Comparison of ENCODE assay signal across 25 mouse cellular contexts in the genomic region with DNA sequence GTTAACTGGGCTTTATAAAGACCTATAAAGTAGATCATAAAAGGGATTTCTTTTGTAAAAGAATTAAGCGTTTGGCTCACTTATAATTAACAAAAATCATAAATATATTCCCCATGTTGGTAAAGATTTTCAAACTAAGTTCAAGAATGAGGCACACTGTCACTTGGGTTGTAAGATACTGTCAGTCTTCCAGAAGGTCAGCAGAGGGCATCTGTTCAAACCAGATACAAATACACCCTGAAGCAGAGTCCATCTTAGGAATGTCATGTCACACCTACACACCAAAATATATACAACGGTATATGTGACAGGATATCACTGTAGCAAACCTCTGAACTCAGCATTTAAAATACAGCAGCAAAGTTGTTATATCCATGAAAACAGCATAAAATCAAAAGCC. TPM values are rescaled to one million over a fixed set of nuclear protein-coding genes. Genes with fewer than 3 reads are reported as not detected.
"Had no signal": no experiment of that assay in that cellular context is flagged by ENCODE, and none has a peak within 500 bp of the region (broad histone marks: within the 10 kb centered on the region; RNA-seq: fewer than 3 reads in every experiment).

No protein-coding gene starts in this region.

- DNase-seq: liver, postnatal 0 days; lung, adult 2 months; lung, postnatal 14 days; lung, postnatal 36 days; midbrain, embryonic 14.5 days; right cerebral cortex, postnatal 14 days; thymus, adult 18-20 months; thymus, postnatal 14 days; thymus, postnatal 36 days had no signal

- H3K4me1 ChIP-seq: liver, embryonic 15.5 days; lung, embryonic 15.5 days; midbrain, embryonic 10.5 days; midbrain, embryonic 12.5 days; neural tube, embryonic 13.5 days; stomach, embryonic 15.5 days had no signal

- H3K4me3 ChIP-seq: liver, embryonic 15.5 days; lung, embryonic 15.5 days; midbrain, embryonic 10.5 days; midbrain, embryonic 12.5 days; myocyte; neural tube, embryonic 13.5 days; stomach, embryonic 15.5 days had no signal

- H3K27me3 ChIP-seq: liver, embryonic 15.5 days; lung, embryonic 15.5 days; midbrain, embryonic 12.5 days; neural tube, embryonic 13.5 days; stomach, embryonic 15.5 days had no signal

- H3K9ac ChIP-seq: liver, embryonic 15.5 days; liver, postnatal 0 days; lung, embryonic 15.5 days; midbrain, embryonic 12.5 days; neural tube, embryonic 13.5 days; stomach, embryonic 15.5 days had no signal

- H3K9me3 ChIP-seq: liver, embryonic 15.5 days; lung, embryonic 15.5 days; midbrain, embryonic 10.5 days; midbrain, embryonic 12.5 days; neural tube, embryonic 13.5 days; stomach, embryonic 15.5 days had no signal

- ATAC-seq: liver, postnatal 0 days; lung, postnatal 0 days; midbrain, embryonic 16.5 days had no signal

- H3K4me2 ChIP-seq: liver, embryonic 15.5 days; lung, embryonic 15.5 days; midbrain, embryonic 12.5 days; neural tube, embryonic 13.5 days; stomach, embryonic 15.5 days had no signal

- H3K27ac ChIP-seq: liver, embryonic 15.5 days; lung, embryonic 15.5 days; macrophage; midbrain, embryonic 10.5 days; midbrain, embryonic 12.5 days; neural tube, embryonic 13.5 days; stomach, embryonic 15.5 days had no signal

RNA-seq across cellular contexts. Expression of gene Gm10959, which starts 31.0 kb away (rescaled TPM):
- total RNA-seq: megakaryocyte, adult 5-6 weeks; megakaryocyte-erythroid progenitor cell, adult 5-6 weeks; neutrophil, adult 5-6 weeks had no signal
- polyA plus RNA-seq: liver, embryonic 15.5 days; liver, postnatal 0 days; lung, adult 2 months; lung, embryonic 15.5 days; lung, postnatal 0 days; macrophage; midbrain, embryonic 10.5 days; midbrain, embryonic 12.5 days; midbrain, embryonic 14.5 days; midbrain, embryonic 16.5 days; myocyte; neural tube, embryonic 11.5 days; neural tube, embryonic 13.5 days; spleen, adult 2 months; stomach, embryonic 15.5 days; thymus, postnatal 0 days had no signal

RNA-seq across cellular contexts. Expression of gene Fabp2, which starts 55.3 kb away (rescaled TPM):
- total RNA-seq: megakaryocyte, adult 5-6 weeks; megakaryocyte-erythroid progenitor cell, adult 5-6 weeks; neutrophil, adult 5-6 weeks had no signal
- polyA plus RNA-seq: lung, adult 2 months; macrophage; midbrain, embryonic 10.5 days; midbrain, embryonic 12.5 days; midbrain, embryonic 14.5 days; midbrain, embryonic 16.5 days; myocyte; neural tube, embryonic 11.5 days; neural tube, embryonic 13.5 days; spleen, adult 2 months had no signal
